Mouse (Mus musculus): ENCODE measurements around the gene Tollip.

DNA sequence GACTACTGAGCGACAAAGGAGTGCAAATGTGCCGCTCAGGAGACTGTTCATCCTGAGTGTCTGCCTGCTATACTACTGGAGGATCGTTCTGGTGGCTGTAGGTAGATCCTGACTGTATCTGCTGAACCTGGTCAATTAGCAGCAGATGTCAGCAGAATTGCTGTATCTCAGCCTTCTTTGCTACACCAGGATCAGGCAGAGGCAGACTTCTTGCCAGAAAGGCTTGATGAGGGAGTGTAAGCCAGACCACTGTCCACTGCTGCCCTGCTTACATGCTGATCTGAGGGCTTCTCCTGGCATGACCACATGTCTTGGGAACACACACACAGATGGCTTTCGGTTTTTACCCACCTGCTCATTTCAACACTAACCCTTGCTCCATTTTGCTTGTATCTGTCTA, 33.5 kb upstream of the Tollip start:
- TF ChIP-seq EP300 (IDR thresholded peaks at IDR 0.05; ENCODE audit: low read depth) (no peak), CTCF (IDR thresholded peaks at IDR 0.05; ENCODE audit: low read depth) (no peak)

Data from liver, postnatal 0 days (tissue).